Mouse (Mus musculus): ENCODE measurements around the gene Hmgcs2.

Hmgcs2 gene

GRCm38 (mm10) chr3:98280204-98280932, at the start of gene Hmgcs2:
TSS of gene Hmgcs2 (plus strand) at chr3:98280435.
- DNase-seq (ENCODE audit: low read depth, low spot score): no peak

DNA sequence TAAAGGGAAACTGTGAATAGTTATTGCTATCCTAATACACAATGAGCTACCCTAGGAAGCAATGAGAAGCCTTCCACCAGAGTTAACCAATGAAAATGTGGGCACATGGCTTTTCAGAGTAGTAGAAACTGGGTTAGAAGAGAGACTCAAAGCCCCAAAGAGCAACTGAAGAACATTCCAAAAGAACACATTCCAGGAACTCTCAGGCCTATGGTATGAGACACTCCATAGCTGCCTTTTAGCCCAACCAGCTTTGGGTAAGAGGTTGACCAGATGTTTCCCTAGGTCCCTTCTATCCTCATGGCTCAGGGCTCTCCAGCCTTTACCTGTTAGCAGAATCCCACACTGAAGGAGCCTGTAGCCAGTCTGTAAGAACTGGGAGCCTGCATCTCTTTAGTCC, 46.7 kb upstream of the Hmgcs2 start:
- DNase-seq (ENCODE audit: low read depth, low spot score): no peak

DNA sequence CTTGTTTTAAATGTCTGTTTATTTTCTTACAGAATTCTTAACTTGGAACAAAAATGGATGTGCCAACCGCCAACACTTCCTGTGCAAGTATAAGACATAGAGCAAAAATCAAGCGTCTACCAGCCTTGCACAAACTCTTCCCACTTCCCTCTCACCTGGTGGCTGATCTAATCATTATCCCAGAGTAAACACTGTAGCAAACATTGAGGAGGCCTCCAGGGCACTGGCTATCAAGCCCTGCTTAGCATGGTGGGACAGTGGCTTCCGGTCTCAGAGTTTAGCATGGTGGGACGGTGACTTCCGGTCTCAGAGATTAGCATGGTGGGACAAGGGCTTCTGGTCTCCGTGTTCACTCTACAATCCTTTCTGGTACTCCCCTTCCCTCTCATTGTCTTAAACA, 44.0 kb upstream of the Hmgcs2 start:
- no peak for DNase-seq (ENCODE audit: low read depth, low spot score)

GRCm38 (mm10) chr3:98237240-98237639, 43.0 kb upstream of the Hmgcs2 start:
- no peak for DNase-seq (ENCODE audit: low read depth, low spot score)

DNA sequence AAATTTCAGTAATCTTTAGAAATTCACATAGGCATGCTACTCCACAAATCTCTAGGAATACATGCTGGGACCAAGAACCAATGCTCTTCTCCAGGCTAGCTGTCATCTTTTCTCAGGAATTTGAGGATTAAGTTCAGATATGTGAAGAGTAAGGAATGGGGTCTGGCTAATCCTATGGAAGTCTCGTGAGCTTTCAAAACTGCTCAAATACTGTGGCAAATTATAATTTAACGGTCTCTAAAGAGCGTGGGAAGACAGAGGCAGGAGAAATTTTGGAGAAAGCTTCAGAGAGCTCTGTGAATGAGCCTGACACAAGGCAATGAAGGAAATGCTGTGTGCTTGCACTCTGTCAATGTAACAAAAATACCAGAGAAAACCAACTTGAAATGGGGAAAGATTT, 42.1 kb upstream of the Hmgcs2 start:
- no peak for DNase-seq (ENCODE audit: low read depth, low spot score)

- no peak for DNase-seq (ENCODE audit: low read depth, low spot score)
These were observed 38.2 kb upstream of the Hmgcs2 start for GRCm38 (mm10) chr3:98242051-98242450.

DNA sequence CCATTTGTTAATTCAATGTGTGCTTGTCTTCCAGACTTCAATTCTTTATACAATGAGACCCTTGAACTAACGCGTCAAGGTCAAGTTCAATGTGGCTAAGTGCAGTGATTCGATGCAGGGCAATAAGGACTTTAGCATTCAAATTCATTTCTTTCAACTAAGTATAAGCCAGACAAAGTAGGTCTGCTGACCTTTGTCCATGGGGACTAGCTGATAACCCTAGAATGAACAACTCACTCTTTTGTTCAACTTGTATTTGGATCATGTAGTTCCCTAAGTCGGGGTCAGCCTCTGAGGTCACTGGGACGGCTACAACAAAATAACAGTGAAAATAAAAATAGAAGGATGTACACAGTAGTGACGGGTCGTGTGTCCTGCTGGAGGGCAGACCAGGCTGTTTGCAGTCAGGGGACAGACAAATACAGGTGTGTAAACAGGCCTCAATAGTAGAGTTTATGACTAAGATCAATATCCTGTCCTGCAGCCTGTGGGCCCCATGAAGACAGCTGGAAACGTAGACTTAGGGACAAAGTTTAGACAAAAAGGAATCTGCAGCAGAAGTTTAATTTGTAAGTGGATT, 37.7 kb upstream of the Hmgcs2 start:
- DNase-seq (ENCODE audit: low read depth, low spot score): no peak

- DNase-seq (ENCODE audit: low read depth, low spot score): no peak
These were observed 34.3 kb upstream of the Hmgcs2 start for GRCm38 (mm10) chr3:98245892-98246291.

DNA sequence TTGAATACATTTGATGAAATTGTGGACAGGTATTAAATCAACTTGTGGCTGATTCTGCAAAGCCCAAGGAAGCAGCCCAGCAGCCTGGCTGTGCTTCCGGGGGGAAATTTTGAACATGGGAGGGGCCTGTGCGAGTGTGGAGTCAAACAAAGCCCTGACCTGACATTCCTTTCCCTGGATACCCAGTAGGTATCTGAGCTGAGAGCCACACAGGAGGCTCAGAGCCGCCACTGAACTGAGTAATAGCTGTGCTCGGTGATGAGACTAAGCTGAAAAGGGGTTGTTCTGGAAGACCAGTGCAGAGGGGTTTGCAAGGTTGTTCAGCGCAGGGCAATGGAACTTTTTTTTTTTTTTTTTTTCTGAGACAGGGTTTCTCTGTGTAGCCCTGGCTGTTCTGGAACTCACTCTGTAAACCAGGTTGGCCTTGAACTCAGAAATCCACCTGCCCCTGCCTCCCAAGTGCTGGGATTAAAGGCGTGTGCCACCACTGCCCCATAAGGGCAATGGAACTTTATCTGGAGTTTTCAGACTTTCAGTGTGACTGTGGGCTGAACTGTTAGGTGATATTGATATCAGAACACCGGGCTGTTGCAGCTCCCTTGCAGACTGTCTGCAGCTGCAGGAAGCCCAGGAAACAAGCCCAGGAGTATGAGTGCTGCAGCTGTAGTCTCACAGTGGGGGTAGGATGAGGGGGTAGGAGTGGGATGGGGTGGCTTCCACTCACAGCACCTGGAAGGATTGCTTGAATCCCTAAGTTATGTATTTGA, 33.1 kb upstream of the Hmgcs2 start:
- no peak for DNase-seq (ENCODE audit: low read depth, low spot score)

DNA sequence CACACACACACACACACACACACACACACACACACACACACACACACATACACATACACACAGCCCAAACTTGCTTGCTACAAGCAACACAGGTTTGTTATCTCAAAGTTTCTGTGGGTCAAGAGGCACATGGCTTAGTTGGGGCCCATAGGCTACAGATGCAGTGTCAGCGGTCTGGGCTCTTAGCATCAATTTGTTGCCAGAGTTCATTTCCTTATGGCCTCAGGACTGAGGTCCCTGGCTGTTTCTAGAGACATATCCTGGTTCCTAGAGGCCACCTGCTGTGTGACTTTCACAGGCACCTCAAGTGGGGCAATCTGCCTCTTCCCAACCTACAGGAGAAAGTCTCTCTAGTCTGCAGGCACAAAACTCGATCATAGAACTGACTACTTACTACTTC, 30.9 kb upstream of the Hmgcs2 start:
- no peak for DNase-seq (ENCODE audit: low read depth, low spot score)

- no peak for DNase-seq (ENCODE audit: low read depth, low spot score)
These were observed 30.3 kb upstream of the Hmgcs2 start for GRCm38 (mm10) chr3:98249833-98250448.

DNA sequence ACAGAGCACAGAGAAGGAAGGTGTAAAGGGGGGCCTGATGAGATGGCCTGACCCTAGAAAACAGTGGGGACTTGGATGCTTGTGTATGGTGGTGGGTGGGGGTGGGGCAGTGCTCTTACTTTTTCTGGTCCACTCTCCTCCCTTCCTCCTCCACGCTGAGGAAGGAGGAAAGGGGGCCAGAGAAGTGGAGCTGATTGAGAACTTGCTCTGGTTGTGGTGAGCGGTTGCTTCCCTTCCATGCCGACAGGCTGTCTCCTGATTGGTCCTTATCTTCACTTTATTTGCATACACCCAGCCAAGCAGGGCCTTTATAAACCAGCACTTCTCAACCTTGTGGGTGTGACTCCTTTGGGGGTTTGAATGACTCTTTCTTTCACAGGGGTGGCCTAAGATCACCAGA, 26.2 kb upstream of the Hmgcs2 start:
- no peak for DNase-seq (ENCODE audit: low read depth, low spot score)

GRCm38 (mm10) chr3:98254656-98255583, 25.3 kb upstream of the Hmgcs2 start:
- DNase-seq (ENCODE audit: low read depth, low spot score): no peak

DNA sequence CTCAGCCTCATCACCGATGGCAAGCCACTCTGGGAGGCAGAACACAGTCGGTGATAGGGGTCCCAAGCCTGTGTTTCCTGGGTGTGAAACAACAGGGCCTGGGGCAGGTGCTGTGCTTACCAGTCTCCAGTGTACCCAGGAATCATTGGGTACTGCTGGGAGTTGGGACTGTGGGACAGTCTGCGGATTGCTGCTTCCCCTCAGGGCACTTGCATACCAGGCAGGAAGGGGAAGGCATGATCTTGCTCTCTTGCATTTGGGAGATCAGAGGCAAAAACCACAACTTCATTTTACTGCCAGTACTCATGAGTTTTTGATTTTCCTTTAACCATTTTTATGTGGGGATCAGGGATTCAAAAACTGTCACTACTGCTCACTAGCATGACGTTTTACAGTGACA, 21.5 kb upstream of the Hmgcs2 start:
- no peak for DNase-seq (ENCODE audit: low read depth, low spot score)

GRCm38 (mm10) chr3:98259271-98259751, 20.9 kb upstream of the Hmgcs2 start:
- DNase-seq (ENCODE audit: low read depth, low spot score): no peak

GRCm38 (mm10) chr3:98260534-98260933, 19.7 kb upstream of the Hmgcs2 start:
- no peak for DNase-seq (ENCODE audit: low read depth, low spot score)

DNA sequence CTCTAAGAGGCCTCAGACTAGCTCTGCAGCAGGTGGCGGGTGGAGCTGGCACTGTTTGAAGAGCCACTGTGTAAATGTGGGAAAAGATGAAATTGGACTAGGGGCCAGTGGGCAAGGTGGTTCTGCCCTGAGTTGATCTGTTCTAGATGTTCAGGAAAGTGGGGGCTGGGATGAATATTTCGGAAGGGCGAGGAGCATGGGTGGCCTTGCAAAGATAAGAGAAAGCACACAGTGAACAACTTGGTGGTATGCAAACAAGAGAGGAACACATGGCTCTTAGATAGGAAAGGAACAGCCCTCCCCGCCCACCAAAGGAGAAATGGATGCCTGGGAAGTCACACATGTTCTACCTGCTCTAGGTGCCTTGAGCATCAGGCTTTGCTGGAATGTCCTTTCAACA, 18.8 kb upstream of the Hmgcs2 start:
- no peak for DNase-seq (ENCODE audit: low read depth, low spot score)

GRCm38 (mm10) chr3:98262133-98262532, 18.1 kb upstream of the Hmgcs2 start:
- no peak for DNase-seq (ENCODE audit: low read depth, low spot score)

DNA sequence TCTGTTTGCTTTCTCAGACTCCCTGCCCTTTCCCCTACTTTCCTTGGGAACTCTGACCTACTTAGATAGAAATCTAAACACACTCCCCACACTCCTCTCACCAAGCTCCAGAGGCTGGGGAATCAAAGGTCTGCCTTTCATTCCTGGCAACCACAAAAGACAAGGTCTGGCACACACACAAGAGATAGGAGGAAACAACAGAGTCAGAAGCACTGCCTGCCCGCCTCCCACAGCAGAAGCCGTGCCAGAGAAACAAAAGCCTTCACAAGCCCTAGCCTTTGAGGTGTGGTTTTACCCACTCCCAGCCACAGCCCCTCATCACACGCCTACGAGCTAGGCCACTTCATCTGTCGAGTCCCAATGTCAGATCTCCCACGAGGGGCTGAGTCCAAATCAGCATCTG, 13.0 kb upstream of the Hmgcs2 start:
- DNase-seq (ENCODE audit: low read depth, low spot score): no peak

DNA sequence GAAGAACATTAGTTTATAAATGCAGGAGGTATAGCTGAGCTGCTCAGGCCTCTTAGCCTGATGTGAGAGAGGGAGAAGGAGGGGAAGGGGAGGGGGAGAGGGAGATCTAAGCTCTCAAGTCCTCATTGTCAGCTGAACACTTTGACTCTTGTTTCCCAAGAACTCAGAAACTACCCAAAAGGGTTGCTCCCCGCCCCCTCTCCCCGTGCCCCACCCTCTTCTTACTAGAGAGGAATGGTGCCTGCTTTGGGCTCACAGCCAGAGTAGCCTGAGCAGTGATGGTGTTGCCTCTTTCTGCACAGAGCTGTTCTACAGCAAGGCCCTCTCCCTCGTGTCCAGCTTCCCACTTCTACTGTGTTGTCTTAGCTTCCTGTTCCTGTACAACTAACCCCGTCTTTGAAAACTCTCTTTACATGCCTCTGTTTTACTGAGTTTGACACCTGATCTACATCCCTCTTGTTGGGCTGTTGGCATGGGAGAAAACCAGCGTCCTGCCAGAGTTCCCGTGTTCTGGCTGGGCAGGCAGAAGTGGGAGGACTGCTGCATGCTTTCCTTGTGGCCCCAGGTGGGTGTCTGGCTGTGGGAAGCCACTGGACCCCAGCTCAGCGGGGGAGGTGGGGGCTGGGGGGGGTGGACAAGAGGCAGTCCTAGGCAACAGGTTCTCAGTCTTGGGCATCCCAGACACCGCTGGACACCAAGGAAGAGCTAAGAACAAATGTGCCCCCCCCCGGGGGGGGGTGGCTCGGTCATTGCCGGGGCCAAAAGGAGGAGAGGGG, 6.4 kb upstream of the Hmgcs2 start:
- DNase-seq (ENCODE audit: low read depth, low spot score): no peak
